Mouse (Mus musculus) midbrain, embryonic 12.5 days (tissue): ENCODE data around the gene Pla2g4a. TPM values are rescaled to one million over a fixed set of nuclear protein-coding genes. Genes with fewer than 3 reads are reported as not detected.
A peak's percentile ranks its signal among the peaks of the same experiment; 100 is the strongest.

Source experiments
- ATAC-seq: fragments of 200-750 bp; cut with Nextera tagmentation; 2 replicates; pipeline ENCODE4 v1.8.0; 2017; ENCODE audit warnings: low read depth, moderate TSS enrichment, moderate library complexity; ENCODE audit not compliant: low FRiP score
- H3K27ac ChIP-seq: fragments of 300-500 bp; sonication (generic); replicated peaks from 2 replicates; pipeline ENCODE4 v1.5.1; 2016; ENCODE audit warnings: mild to moderate bottlenecking
- H3K27me3 ChIP-seq: fragments of 300-500 bp; sonication (generic); 2 replicates; pipeline ENCODE4 v1.6.1; 2016; ENCODE audit warnings: mild to moderate bottlenecking
- H3K36me3 ChIP-seq: fragments of 300-500 bp; sonication (generic); 2 replicates; pipeline ENCODE4 v1.6.1; 2016
- H3K4me1 ChIP-seq: fragments of 300-500 bp; sonication (generic); 2 replicates; pipeline ENCODE4 v1.6.1; 2016
- H3K4me2 ChIP-seq: fragments of 300-500 bp; sonication (generic); replicated peaks from 2 replicates; pipeline ENCODE4 v1.6.1; 2016; ENCODE audit warnings: mild to moderate bottlenecking, moderate library complexity
- H3K4me3 ChIP-seq: fragments of 300-500 bp; sonication (generic); 2 replicates; pipeline ENCODE4 v1.5.1; 2016; ENCODE audit warnings: mild to moderate bottlenecking
- H3K9ac ChIP-seq: fragments of 300-500 bp; sonication (generic); replicated peaks from 2 replicates; pipeline ENCODE4 v1.6.1; 2016; ENCODE audit warnings: mild to moderate bottlenecking, moderate library complexity
- H3K9me3 ChIP-seq: fragments of 300-500 bp; sonication (generic); 2 replicates; pipeline ENCODE4 v1.6.1; 2016; ENCODE audit warnings: mild to moderate bottlenecking
- WGBS: fragments of 180-500 bp; shearing (Covaris S2); methylation state at CpG from one replicate; pipeline ENCODE4 v1.1.7; 2016; 5-methylcytosine and 5-hydroxymethylcytosine counted together
- polyA plus RNA-seq: library from polyadenylated mRNA; unstranded; fragments of >200 nt; fragmentation: Nextera tagmentation; extraction: Ambion mirVana; gene quantifications from 2 replicates; pipeline ENCODE4 v1.2.1, GENCODE M21; 2016

Pla2g4a gene
- polyA plus RNA-seq, 1 experiment from 2014 or later, result 3.8 TPM

DNA sequence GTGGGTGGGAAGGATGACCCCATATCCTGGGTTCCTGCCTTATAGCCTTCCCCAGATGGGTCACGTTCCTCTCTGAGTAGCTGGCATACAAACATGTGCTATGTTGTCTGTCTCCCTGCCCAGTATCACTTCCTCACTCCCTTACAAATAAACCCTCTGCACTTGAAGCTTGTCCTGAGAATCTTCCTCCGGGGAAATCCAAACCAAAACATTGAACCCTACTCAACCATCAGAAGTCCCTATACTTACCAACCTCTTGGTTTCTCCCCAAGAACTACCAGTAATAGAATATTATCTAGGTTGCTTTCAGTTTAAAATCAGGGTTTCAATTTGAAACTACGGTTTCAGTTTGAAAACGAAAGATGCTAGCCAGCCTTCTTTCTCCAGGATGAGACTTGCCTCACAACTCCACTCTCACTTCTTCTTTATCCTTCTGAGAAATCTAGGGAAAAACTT, 120.1 kb downstream of the Pla2g4a start:
- no peak for ATAC-seq
- Histone ChIP-seq H3K9me3 (no peaks in the 10 kb centered on the region), H3K27ac (no peak overlapping the region), H3K4me3 (no peak overlapping the region), H3K4me1 (no peaks in the 10 kb centered on the region), H3K4me2 (no peak overlapping the region), H3K9ac (no peak overlapping the region), H3K27me3 (no peaks in the 10 kb centered on the region), H3K36me3 (no peaks in the 10 kb centered on the region)
- 87% methylated on average over 4 of the region's 4 CpGs for WGBS

DNA sequence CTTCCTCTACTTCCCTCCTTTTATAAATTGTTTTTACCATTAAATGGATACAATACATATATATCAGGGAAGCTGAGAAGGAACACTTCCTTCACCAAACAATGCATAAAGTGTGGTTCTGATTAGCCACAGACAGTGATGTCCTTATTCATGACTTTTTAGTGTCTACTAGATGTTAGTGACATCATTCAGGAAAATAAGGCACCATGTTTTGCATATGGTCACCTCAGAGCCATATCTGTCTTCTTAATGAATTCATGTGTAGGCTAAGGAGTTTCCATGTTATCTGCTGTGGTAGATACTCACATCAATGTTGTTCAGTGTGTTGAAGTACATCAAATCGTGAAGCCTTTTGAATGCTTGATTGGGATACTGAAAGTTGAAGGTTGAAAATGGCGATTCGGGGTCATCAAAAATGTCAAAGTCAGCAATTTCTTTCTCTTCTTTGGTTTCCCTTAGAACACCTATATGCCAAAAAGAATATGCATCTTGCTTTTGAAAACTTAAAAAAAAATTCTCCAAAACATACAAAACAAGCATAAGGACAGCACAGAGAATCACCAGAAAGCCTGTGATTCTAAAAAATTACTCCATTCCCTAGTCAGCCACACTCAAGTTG, 120.7 kb downstream of the Pla2g4a start:
- Histone ChIP-seq H3K4me1 (no peaks in the 10 kb centered on the region), H3K4me3 (no peak overlapping the region), H3K9me3 (no peaks in the 10 kb centered on the region), H3K4me2 (no peak overlapping the region), H3K27ac (no peak overlapping the region), H3K9ac (no peak overlapping the region), H3K27me3 (no peaks in the 10 kb centered on the region), H3K36me3 (no peaks in the 10 kb centered on the region)
- no peak for ATAC-seq
- WGBS, result 94% methylated on average over 3 of the region's 3 CpGs

DNA sequence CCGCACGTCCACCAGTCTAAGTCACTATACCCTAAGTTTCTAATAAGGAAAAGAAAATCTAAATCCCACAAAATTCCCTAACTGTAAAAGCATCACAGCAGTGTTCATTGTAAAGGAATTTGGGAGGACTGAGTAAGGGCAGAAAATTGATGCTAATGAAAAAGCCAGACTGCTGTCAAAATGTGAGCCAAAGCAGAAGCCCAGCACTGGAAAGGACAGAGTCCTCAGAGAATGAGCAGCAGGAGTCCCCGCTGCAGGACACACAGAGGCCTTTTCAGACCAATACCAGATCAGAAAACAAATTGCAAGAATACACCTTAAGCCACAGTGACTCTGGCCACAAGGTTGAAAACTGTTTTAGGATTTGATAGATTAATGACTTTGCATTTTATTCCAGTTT, 124.6 kb downstream of the Pla2g4a start:
- H3K4me2 ChIP-seq, result no peak overlapping the region
- H3K4me1 ChIP-seq, result no peaks in the 10 kb centered on the region
- ATAC-seq, result no peak
- no peaks in the 10 kb centered on the region for H3K9me3 ChIP-seq
- H3K36me3 ChIP-seq, result no peaks in the 10 kb centered on the region
- H3K4me3 ChIP-seq, result no peak overlapping the region
- no peak overlapping the region for H3K27ac ChIP-seq
- H3K9ac ChIP-seq, result no peak overlapping the region
- WGBS, result 87% methylated on average over 3 of the region's 3 CpGs
- no peaks in the 10 kb centered on the region for H3K27me3 ChIP-seq

DNA sequence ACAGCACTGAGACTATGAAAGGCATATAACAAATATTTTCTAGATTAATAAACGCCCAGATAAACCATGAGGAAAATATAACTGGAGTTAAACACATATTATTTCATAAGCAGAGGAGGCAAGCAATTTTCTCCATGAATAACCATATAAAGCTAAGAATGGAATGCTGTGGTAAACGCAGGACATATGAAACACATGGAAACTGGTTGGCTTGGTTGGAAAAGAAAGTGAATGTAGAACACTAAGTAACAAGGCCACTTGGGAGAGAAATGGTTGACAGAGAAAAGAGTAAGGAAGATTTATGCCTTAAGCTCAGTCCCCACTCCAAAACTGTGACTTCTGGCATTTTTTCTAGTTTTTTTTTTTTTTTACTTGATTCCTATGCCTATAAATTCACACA, 127.2 kb downstream of the Pla2g4a start:
- WGBS, result 80% methylated on average over 2 of the region's 2 CpGs
- no peak overlapping the region for H3K4me2 ChIP-seq

DNA sequence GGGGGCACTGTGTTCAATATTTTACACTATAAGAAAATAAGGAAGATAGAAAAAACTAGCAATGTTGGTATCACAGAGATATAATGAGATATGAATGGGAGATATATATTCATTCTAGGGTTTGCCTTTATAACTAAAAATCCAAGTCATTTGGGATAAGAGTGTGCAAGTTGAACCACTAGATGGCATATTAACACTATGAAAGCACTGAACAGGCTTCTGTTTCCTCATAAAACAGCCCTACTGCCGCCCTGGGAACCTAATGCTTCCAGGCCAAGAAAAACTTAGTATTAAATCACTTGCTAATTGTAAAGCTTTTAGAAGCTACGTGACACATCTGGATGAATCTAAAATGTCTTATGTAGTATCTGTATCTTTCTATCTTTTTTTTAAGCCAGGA, 128.1 kb downstream of the Pla2g4a start:
- Histone ChIP-seq H3K4me2 (no peak overlapping the region), H3K27ac (no peak overlapping the region), H3K4me3 (no peak overlapping the region), H3K27me3 (no peaks in the 10 kb centered on the region), H3K36me3 (no peaks in the 10 kb centered on the region), H3K4me1 (no peaks in the 10 kb centered on the region), H3K9me3 (no peaks in the 10 kb centered on the region), H3K9ac (no peak overlapping the region)
- WGBS, result 23% methylated on average over 2 of the region's 2 CpGs
- peak; percentile 86 for ATAC-seq

More for the DNA sequence above, 127.2 kb downstream of the Pla2g4a start:
- no peaks in the 10 kb centered on the region for H3K4me1 ChIP-seq
- no peaks in the 10 kb centered on the region for H3K9me3 ChIP-seq
- no peak for ATAC-seq
- no peak overlapping the region for H3K9ac ChIP-seq
- no peak overlapping the region for H3K27ac ChIP-seq
- H3K4me3 ChIP-seq, result no peak overlapping the region
- no peaks in the 10 kb centered on the region for H3K27me3 ChIP-seq
- no peaks in the 10 kb centered on the region for H3K36me3 ChIP-seq

DNA sequence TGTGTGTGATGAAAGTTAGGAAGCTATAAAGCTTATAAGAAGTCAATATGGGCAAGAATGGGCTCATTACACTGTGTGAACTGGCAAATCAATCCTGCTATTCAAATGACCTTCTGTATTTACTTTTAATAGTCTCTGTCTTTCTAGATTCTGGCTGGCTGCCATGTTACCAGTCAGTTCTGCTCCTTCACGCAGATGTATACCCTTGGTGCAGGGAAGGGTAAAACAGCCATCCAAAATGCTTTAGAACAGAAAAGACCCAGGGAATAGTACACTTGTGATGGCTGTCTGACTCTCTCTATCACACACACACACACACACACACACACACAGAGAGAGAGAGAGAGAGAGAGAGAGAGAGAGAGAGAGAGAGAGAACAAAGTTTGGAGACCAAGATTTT, 128.6 kb downstream of the Pla2g4a start:
- no peak for ATAC-seq
- no peak overlapping the region for H3K4me3 ChIP-seq
- no peak overlapping the region for H3K4me2 ChIP-seq
- H3K4me1 ChIP-seq, result no peaks in the 10 kb centered on the region
- no peaks in the 10 kb centered on the region for H3K36me3 ChIP-seq
- H3K27ac ChIP-seq, result no peak overlapping the region
- H3K9me3 ChIP-seq, result no peaks in the 10 kb centered on the region
- WGBS, result 89% methylated on average over 1 of the region's 1 CpGs
- no peak overlapping the region for H3K9ac ChIP-seq
- H3K27me3 ChIP-seq, result no peaks in the 10 kb centered on the region

DNA sequence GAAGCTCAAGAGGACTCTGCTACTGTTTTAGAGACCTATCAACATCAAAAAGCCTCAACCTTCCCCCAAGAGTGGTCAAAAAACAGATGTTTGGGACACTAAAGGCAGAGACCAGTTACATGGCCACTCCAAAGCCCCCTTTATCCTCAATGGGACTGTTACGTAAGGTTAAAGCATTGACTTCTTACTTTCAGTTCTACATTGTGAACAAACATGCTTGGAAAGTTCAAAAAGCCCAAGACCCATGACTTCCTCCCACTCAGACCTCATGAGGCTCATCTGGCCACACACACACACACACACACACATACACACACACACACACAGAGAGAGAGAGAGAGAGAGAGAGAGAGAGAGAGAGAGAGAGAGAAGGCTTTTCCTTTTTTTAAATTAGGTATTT, 130.0 kb downstream of the Pla2g4a start:
- Histone ChIP-seq H3K9ac (no peak overlapping the region), H3K4me2 (no peak overlapping the region), H3K4me3 (no peak overlapping the region), H3K36me3 (no peaks in the 10 kb centered on the region), H3K27me3 (no peaks in the 10 kb centered on the region), H3K4me1 (no peaks in the 10 kb centered on the region), H3K27ac (no peak overlapping the region), H3K9me3 (no peaks in the 10 kb centered on the region)
- no peak for ATAC-seq
- 90% methylated on average over 1 of the region's 1 CpGs for WGBS

DNA sequence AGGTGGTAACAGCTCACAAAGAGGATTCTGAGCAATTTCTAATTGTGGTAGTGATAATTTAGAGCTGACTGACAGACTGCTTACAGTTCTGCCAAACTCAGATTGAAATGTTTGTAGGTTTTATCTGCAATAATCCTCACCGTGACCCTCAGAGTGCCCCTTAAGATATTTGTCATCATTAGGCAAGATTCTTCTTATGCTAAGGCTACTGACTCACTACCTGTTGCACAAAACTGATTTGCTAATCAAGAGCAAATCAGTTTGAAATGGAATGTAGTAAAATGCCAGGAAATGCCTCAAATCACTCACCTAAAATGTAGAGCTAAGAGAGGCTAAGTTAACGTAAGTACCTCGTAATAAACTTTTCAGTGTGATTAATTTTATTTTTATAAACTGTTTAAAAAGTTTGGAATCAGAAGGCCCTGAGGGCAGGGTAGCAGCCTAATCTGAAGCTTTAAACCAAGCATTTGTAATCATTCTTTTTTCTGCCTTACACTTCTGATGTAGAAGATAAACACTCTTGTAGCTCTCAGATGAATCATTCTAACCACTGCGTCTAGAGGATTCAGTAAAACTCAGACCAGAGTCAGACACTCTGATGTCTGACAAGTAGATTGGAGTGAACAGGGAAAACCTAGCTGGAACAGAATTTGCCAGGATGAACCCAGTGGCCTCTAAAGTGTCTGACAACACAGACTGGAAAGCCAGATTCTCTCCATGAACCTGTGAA, 147.3 kb downstream of the Pla2g4a start:
- 92% methylated on average over 4 of the region's 4 CpGs for WGBS
- no peaks in the 10 kb centered on the region for H3K9me3 ChIP-seq
- no peaks in the 10 kb centered on the region for H3K4me1 ChIP-seq
- ATAC-seq, result no peak
- H3K27me3 ChIP-seq, result no peaks in the 10 kb centered on the region
- no peak overlapping the region for H3K27ac ChIP-seq
- H3K4me3 ChIP-seq, result no peak overlapping the region
- no peak overlapping the region for H3K9ac ChIP-seq
- no peaks in the 10 kb centered on the region for H3K36me3 ChIP-seq
- no peak overlapping the region for H3K4me2 ChIP-seq

DNA sequence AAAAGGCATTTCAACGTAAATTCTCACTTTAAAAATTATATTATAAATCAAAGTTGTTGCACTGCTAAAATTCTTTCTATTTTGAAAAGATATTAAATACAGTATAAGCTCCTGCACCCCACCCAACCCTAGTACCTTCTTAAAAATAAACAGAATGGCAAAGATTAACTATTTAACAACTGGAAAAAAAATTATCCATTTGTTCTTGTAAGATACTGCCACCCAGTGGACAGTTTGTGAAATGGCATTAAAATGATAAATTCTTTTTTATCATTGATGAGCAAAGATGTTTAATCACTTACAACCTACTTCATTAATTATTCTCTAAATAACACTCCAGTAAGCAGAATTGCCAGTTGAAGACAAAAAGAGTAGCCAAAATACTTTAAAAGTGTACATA, 151.6 kb downstream of the Pla2g4a start:
- no peak overlapping the region for H3K4me2 ChIP-seq
- WGBS, result 90% methylated on average over 1 of the region's 1 CpGs
- H3K27ac ChIP-seq, result no peak overlapping the region
- H3K4me1 ChIP-seq, result no peaks in the 10 kb centered on the region
- H3K9ac ChIP-seq, result no peak overlapping the region
- no peaks in the 10 kb centered on the region for H3K36me3 ChIP-seq
- no peaks in the 10 kb centered on the region for H3K9me3 ChIP-seq
- no peaks in the 10 kb centered on the region for H3K27me3 ChIP-seq
- no peak overlapping the region for H3K4me3 ChIP-seq
- ATAC-seq, result no peak

Other genes starting within 250 kb of the Pla2g4a start
- 0.06 TPM in 1 of 2 replicates, not detected in the other for gene Ptgs2, start 138.7 kb upstream of the Pla2g4a start, polyA plus RNA-seq